Mouse (Mus musculus) megakaryocyte, embryonic 14.5 days (primary cell): ENCODE results near the gene Ankrd1. TPM values are rescaled to one million over a fixed set of nuclear protein-coding genes. Genes with fewer than 3 reads are reported as not detected.

Source experiments
- H3K27me3 ChIP-seq: replicated peaks from 2 replicates; pipeline ENCODE3; 2012; ENCODE audit warnings: inconsistent platforms
- H3K36me3 ChIP-seq: replicated peaks from 2 replicates; pipeline ENCODE3; 2012; ENCODE audit warnings: low read length, inconsistent platforms, mixed read lengths
- H3K4me1 ChIP-seq: 2 replicates; pipeline ENCODE4 v1.6.1; 2012; ENCODE audit warnings: inconsistent platforms
- H3K4me3 ChIP-seq: replicated peaks from 2 replicates; pipeline ENCODE3; 2012; ENCODE audit warnings: moderate library complexity, mild to moderate bottlenecking, inconsistent platforms
- H3K9me3 ChIP-seq: 2 replicates; pipeline ENCODE4 v1.6.1; 2012; ENCODE audit warnings: inconsistent platforms
- FLI1 ChIP-seq: IDR thresholded peaks from 2 replicates; pipeline ENCODE4 v1.6.1; 2012; ENCODE audit warnings: low read length, inconsistent platforms, mixed read lengths
- GATA1 ChIP-seq: IDR thresholded peaks from 3 replicates; pipeline ENCODE4 v1.6.1; 2012; ENCODE audit warnings: mixed read lengths, low read length, inconsistent platforms, borderline replicate concordance
- polyA plus RNA-seq: library from polyadenylated mRNA; stranded (reverse); fragments of >175 nt; gene quantifications from 2 replicates; pipeline ENCODE4 v1.2.3, GENCODE M21; 2012; ENCODE audit warnings: low replicate concordance; ENCODE audit not compliant: insufficient read depth

The Ankrd1 gene
- polyA plus RNA-seq, 1 experiment: not detected

- H3K4me3 ChIP-seq: no peak overlapping the region
- peaks cover 8% of the 10 kb centered on the region for H3K27me3 ChIP-seq
- TF ChIP-seq GATA1 (no peak), FLI1 (no peak)
- no peaks in the 10 kb centered on the region for H3K36me3 ChIP-seq
- H3K9me3 ChIP-seq: no peaks in the 10 kb centered on the region
- no peaks in the 10 kb centered on the region; the same call in 1 of the 2 replicates for H3K4me1 ChIP-seq
Measured at GRCm38 (mm10) chr19:36111054-36111895, 8.6 kb downstream of the Ankrd1 start.

- no peaks in the 10 kb centered on the region; the same call in 1 of the 2 replicates for H3K4me1 ChIP-seq
- no peaks in the 10 kb centered on the region for H3K9me3 ChIP-seq
- peaks cover 6% of the 10 kb centered on the region for H3K27me3 ChIP-seq
- H3K4me3 ChIP-seq: no peak overlapping the region
- TF ChIP-seq GATA1 (no peak), FLI1 (no peak)
- peaks cover 6% of the 10 kb centered on the region for H3K36me3 ChIP-seq
Measured at GRCm38 (mm10) chr19:36110465-36110864, 9.4 kb downstream of the Ankrd1 start.

GRCm38 (mm10) chr19:36109318-36109944 lies 10.5 kb downstream of the Ankrd1 start:
- no peaks in the 10 kb centered on the region for H3K27me3 ChIP-seq
- no peak overlapping the region for H3K4me3 ChIP-seq
- H3K36me3 ChIP-seq: peaks cover 13% of the 10 kb centered on the region
- no peak for TF ChIP-seq GATA1
- no peak for TF ChIP-seq FLI1
- no peaks in the 10 kb centered on the region for H3K9me3 ChIP-seq
- no peaks in the 10 kb centered on the region; the same call in 1 of the 2 replicates for H3K4me1 ChIP-seq

- H3K4me3 ChIP-seq: no peak overlapping the region
- H3K4me1 ChIP-seq: peaks cover 14% of the 10 kb centered on the region
- TF ChIP-seq GATA1 (no peak), FLI1 (no peak)
- no peaks in the 10 kb centered on the region for H3K9me3 ChIP-seq
- peaks cover 64% of the 10 kb centered on the region for H3K36me3 ChIP-seq
- H3K27me3 ChIP-seq: no peaks in the 10 kb centered on the region
Measured at GRCm38 (mm10) chr19:36103909-36104308, 16.0 kb downstream of the Ankrd1 start.

- Histone ChIP-seq H3K36me3 (peaks cover 95% of the 10 kb centered on the region), H3K4me3 (no peak overlapping the region), H3K9me3 (no peaks in the 10 kb centered on the region), H3K27me3 (no peaks in the 10 kb centered on the region), H3K4me1 (peaks cover 18% of the 10 kb centered on the region)
- TF ChIP-seq GATA1: no peak
- TF ChIP-seq FLI1: no peak
Measured at GRCm38 (mm10) chr19:36098916-36099315, 21.0 kb downstream of the Ankrd1 start.

GRCm38 (mm10) chr19:36098265-36098664 lies 21.6 kb downstream of the Ankrd1 start:
- Histone ChIP-seq H3K4me1 (peaks cover 12% of the 10 kb centered on the region), H3K27me3 (no peaks in the 10 kb centered on the region), H3K4me3 (no peak overlapping the region), H3K36me3 (peaks cover 95% of the 10 kb centered on the region), H3K9me3 (no peaks in the 10 kb centered on the region)
- no peak for TF ChIP-seq GATA1
- TF ChIP-seq FLI1: no peak

- Histone ChIP-seq H3K4me3 (no peak overlapping the region), H3K36me3 (peaks cover 96% of the 10 kb centered on the region), H3K27me3 (no peaks in the 10 kb centered on the region), H3K4me1 (peaks cover 8% of the 10 kb centered on the region), H3K9me3 (no peaks in the 10 kb centered on the region)
- TF ChIP-seq FLI1 (no peak), GATA1 (no peak)
Measured at GRCm38 (mm10) chr19:36097194-36097593, 22.7 kb downstream of the Ankrd1 start.

- Histone ChIP-seq H3K27me3 (no peaks in the 10 kb centered on the region), H3K4me3 (no peak overlapping the region), H3K9me3 (no peaks in the 10 kb centered on the region), H3K4me1 (peaks cover 5% of the 10 kb centered on the region; the same call in 1 of the 2 replicates), H3K36me3 (peaks cover 85% of the 10 kb centered on the region)
- TF ChIP-seq FLI1: no peak
- TF ChIP-seq GATA1: no peak
Measured at GRCm38 (mm10) chr19:36090781-36091180, 29.1 kb downstream of the Ankrd1 start.

- Histone ChIP-seq H3K36me3 (peaks cover 17% of the 10 kb centered on the region), H3K27me3 (no peaks in the 10 kb centered on the region), H3K9me3 (no peaks in the 10 kb centered on the region), H3K4me1 (peaks cover 18% of the 10 kb centered on the region), H3K4me3 (peak within 1 kb of the TSS; percentile 96)
- TF ChIP-seq GATA1 (no peak), FLI1 (no peak)
Measured at GRCm38 (mm10) chr19:36083262-36084225, 36.4 kb downstream of the Ankrd1 start, which contains the start of gene Rpp30. TSS of gene Rpp30 (plus strand) at chr19:36083716.
